Mouse (Mus musculus) erythroblast, embryonic 14.5 days (primary cell): ENCODE data around the gene Ms4a4b. TPM values are rescaled to one million over a fixed set of nuclear protein-coding genes. Genes with fewer than 3 reads are reported as not detected.
"Not testable (repeated sequence)": the region's sequence is repeated elsewhere in the genome, so short reads cannot be mapped to it uniquely, and the experiment has no call there.

Source experiments
- H3K27me3 ChIP-seq: 2 replicates; pipeline ENCODE4 v1.6.1; 2012; ENCODE audit warnings: inconsistent platforms; ENCODE audit not compliant: control insufficient read depth
- H3K36me3 ChIP-seq: 2 replicates; pipeline ENCODE4 v1.6.1; 2012; ENCODE audit warnings: mild to moderate bottlenecking, inconsistent platforms; ENCODE audit not compliant: control insufficient read depth
- H3K4me1 ChIP-seq: 2 replicates; pipeline ENCODE4 v1.6.1; 2012; ENCODE audit warnings: inconsistent platforms; ENCODE audit not compliant: control insufficient read depth
- H3K4me3 ChIP-seq: replicated peaks from 2 replicates; pipeline ENCODE3; 2012; ENCODE audit warnings: moderate library complexity, mild to moderate bottlenecking, inconsistent platforms
- H3K9me3 ChIP-seq: 2 replicates; pipeline ENCODE4 v1.6.1; 2012; ENCODE audit warnings: low read length, inconsistent platforms, mixed read lengths; ENCODE audit not compliant: control insufficient read depth
- GATA1 ChIP-seq: IDR thresholded peaks from 2 replicates; pipeline ENCODE4 v1.6.1; 2012; ENCODE audit warnings: low read length, inconsistent platforms, mixed read lengths
- TAL1 ChIP-seq: IDR thresholded peaks from 3 replicates; pipeline ENCODE4 v1.6.1; 2012; ENCODE audit warnings: low read length, inconsistent platforms, mixed read lengths
- polyA plus RNA-seq: library from polyadenylated mRNA; stranded (reverse); fragments of >175 nt; gene quantifications from 2 replicates; pipeline ENCODE4 v1.2.3, GENCODE M21; 2012

Gene Ms4a4b
- polyA plus RNA-seq, 1 experiment: 0.05 TPM

- TF ChIP-seq TAL1 (no peak), GATA1 (no peak)
- no peaks in the 10 kb centered on the region for H3K27me3 ChIP-seq
- no peaks in the 10 kb centered on the region for H3K36me3 ChIP-seq
- no peaks in the 10 kb centered on the region for H3K9me3 ChIP-seq
- H3K4me1 ChIP-seq: no peaks in the 10 kb centered on the region
- H3K4me3 ChIP-seq: no peak overlapping the region
Measured at GRCm38 (mm10) chr19:11483941-11484340, 40.6 kb downstream of the Ms4a4b start.

GRCm38 (mm10) chr19:11484388-11484787 is 41.0 kb downstream of the Ms4a4b start:
- no peak for TF ChIP-seq GATA1
- no peak for TF ChIP-seq TAL1
- Histone ChIP-seq H3K9me3 (no peaks in the 10 kb centered on the region), H3K4me1 (no peaks in the 10 kb centered on the region), H3K36me3 (no peaks in the 10 kb centered on the region), H3K27me3 (no peaks in the 10 kb centered on the region), H3K4me3 (no peak overlapping the region)

GRCm38 (mm10) chr19:11485266-11485665 is 41.9 kb downstream of the Ms4a4b start:
- Histone ChIP-seq H3K9me3 (no peaks in the 10 kb centered on the region), H3K4me3 (no peak overlapping the region), H3K36me3 (no peaks in the 10 kb centered on the region), H3K27me3 (no peaks in the 10 kb centered on the region), H3K4me1 (no peaks in the 10 kb centered on the region)
- TF ChIP-seq GATA1: no peak
- no peak for TF ChIP-seq TAL1

GRCm38 (mm10) chr19:11485746-11486145 is 42.4 kb downstream of the Ms4a4b start, which contains the start of gene Gm8369:
TSS of gene Gm8369 (plus strand) at chr19:11485938.
- Histone ChIP-seq H3K36me3 (no peaks in the 10 kb centered on the region), H3K4me1 (no peaks in the 10 kb centered on the region), H3K9me3 (no peaks in the 10 kb centered on the region), H3K27me3 (no peaks in the 10 kb centered on the region), H3K4me3 (no peak within 1 kb of the TSS)
- TF ChIP-seq GATA1 (no peak), TAL1 (no peak)

DNA sequence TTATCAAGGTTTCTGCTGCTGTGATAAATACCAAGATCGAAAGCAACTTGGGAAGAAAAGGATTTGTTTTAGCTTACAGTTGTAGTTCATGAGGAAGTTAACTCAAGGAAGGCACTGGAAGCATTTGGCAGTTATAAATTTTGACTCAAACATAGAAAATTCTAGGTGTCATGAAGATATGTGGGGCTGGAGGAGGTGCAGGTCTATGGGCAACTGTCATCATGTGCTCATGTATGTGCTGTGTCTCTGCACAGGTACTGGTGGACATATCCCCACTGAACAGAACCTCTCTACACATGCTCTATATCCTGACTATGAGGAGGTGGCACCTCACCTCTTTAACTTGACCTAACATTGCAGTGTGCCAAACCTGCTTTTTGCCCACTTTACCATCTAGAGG is 43.2 kb downstream of the Ms4a4b start:
- no peak overlapping the region for H3K4me3 ChIP-seq
- TF ChIP-seq TAL1 (no peak), GATA1 (no peak)
- H3K9me3 ChIP-seq: no peaks in the 10 kb centered on the region
- H3K27me3 ChIP-seq: no peaks in the 10 kb centered on the region
- no peaks in the 10 kb centered on the region for H3K4me1 ChIP-seq
- H3K36me3 ChIP-seq: no peaks in the 10 kb centered on the region

- no peak overlapping the region for H3K4me3 ChIP-seq
- no peaks in the 10 kb centered on the region for H3K36me3 ChIP-seq
- no peak for TF ChIP-seq TAL1
- no peak for TF ChIP-seq GATA1
- no peaks in the 10 kb centered on the region for H3K9me3 ChIP-seq
- no peaks in the 10 kb centered on the region for H3K27me3 ChIP-seq
- H3K4me1 ChIP-seq: no peaks in the 10 kb centered on the region
Measured at GRCm38 (mm10) chr19:11491406-11492189, 48.2 kb downstream of the Ms4a4b start.

- H3K4me3 ChIP-seq: no peak overlapping the region
- no peaks in the 10 kb centered on the region for H3K27me3 ChIP-seq
- H3K9me3 ChIP-seq: no peaks in the 10 kb centered on the region
- TF ChIP-seq GATA1: no peak
- TF ChIP-seq TAL1: no peak
- H3K36me3 ChIP-seq: no peaks in the 10 kb centered on the region
- no peaks in the 10 kb centered on the region for H3K4me1 ChIP-seq
Measured at GRCm38 (mm10) chr19:11492671-11493070, 49.3 kb downstream of the Ms4a4b start.

- Histone ChIP-seq H3K9me3 (no peaks in the 10 kb centered on the region), H3K4me3 (no peak overlapping the region), H3K36me3 (no peaks in the 10 kb centered on the region), H3K27me3 (no peaks in the 10 kb centered on the region), H3K4me1 (no peaks in the 10 kb centered on the region)
- TF ChIP-seq GATA1: no peak
Measured at GRCm38 (mm10) chr19:11494519-11494918, 51.2 kb downstream of the Ms4a4b start.

GRCm38 (mm10) chr19:11496361-11496760 is 53.0 kb downstream of the Ms4a4b start:
- H3K4me3 ChIP-seq: no peak overlapping the region
- H3K36me3 ChIP-seq: no peaks in the 10 kb centered on the region
- no peaks in the 10 kb centered on the region for H3K27me3 ChIP-seq
- no peaks in the 10 kb centered on the region for H3K9me3 ChIP-seq
- no peaks in the 10 kb centered on the region for H3K4me1 ChIP-seq
- TF ChIP-seq GATA1 (no peak), TAL1 (no peak)

GRCm38 (mm10) chr19:11497300-11497699 is 53.9 kb downstream of the Ms4a4b start:
- not testable (repeated sequence) for H3K36me3 ChIP-seq, H3K4me3 ChIP-seq, H3K27me3 ChIP-seq, H3K9me3 ChIP-seq, H3K4me1 ChIP-seq
